Mouse (Mus musculus) pancreas, adult 10 weeks (tissue): ENCODE results near the gene Olfr572. TPM values are rescaled to one million over a fixed set of nuclear protein-coding genes. Genes with fewer than 3 reads are reported as not detected.

Source experiments
- polyA plus RNA-seq: library from polyadenylated mRNA; stranded (reverse); fragments of 350-450 nt; fragmentation: Illumina TruSeq; extraction: RNeasy Lipid Tissue Mini Kit (QIAGEN cat#74804); gene quantifications from one replicate; pipeline ENCODE4 v1.2.3, GENCODE M21; 2015; ENCODE audit warnings: low read depth, low replicate concordance; ENCODE audit not compliant: insufficient read depth

Gene Olfr572
- polyA plus RNA-seq = not detected

DNA sequence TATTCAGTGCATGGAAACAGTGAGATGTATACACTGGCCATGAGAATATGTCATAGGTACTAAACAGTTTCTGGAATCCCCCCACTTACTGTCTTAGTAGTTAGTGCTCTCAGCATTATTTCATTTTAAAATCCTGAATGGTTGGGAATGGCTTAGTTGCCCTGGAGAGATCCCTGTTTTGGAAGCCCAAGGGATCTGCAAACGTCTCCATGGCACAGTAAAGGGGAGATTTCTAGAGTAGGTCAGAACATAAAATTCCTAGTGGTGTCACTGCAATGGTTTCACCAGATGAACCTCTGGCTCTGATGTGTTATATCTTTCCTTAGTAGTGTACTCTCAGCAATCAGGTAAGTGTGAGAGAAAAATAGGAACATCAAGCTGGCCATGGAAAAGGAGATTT, at the start of gene Olfr572:
Gene Olfr572, plus strand, starts transcription at position 301 of the 400 bp plus-strand sequence.

DNA sequence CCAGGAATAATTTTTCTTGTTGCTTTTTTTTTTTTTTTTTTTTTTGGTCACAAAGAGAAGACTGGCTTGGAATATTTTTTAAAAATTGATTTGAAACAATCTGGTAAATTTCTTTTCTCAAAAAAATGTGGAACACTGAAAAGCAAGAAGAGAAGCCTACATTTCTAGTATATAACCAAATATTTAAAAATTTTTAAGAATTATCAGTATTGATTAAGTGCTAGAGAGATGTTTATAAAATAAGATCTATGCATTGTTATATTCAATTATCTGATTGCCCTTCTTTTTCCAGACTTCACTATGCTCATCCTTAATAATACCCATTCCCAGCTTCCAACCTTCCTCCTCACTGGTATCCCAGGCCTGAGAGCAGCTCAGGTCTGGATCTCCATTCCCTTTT, 47.4 kb upstream of the Olfr572 start, which contains the start of gene Olfr568:
Gene Olfr568, plus strand, starts transcription at position 301 of the 400 bp plus-strand sequence.

DNA sequence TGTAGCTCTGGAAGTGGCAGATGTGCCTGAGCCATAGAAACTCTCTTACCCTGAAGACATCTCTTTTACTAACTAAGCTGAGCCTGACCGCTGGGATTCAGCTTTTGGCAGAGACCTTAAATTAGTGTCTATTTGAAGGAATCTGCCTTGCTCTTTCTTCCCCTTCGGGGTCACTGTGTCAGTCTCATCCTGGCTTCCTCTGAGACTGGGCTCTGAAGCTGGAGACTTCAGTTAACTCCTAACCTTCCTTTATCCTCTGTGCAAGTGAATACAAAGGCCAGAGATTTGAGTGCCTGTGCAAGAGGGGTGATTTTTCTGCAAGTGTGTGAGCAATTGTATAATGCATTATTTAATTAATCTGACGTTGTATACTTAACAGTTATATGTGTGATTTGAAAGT, 33.4 kb upstream of the Olfr572 start, which contains the start of gene Olfr569:
Gene Olfr569, minus strand, starts transcription at position 101 of the 400 bp plus-strand sequence.

DNA sequence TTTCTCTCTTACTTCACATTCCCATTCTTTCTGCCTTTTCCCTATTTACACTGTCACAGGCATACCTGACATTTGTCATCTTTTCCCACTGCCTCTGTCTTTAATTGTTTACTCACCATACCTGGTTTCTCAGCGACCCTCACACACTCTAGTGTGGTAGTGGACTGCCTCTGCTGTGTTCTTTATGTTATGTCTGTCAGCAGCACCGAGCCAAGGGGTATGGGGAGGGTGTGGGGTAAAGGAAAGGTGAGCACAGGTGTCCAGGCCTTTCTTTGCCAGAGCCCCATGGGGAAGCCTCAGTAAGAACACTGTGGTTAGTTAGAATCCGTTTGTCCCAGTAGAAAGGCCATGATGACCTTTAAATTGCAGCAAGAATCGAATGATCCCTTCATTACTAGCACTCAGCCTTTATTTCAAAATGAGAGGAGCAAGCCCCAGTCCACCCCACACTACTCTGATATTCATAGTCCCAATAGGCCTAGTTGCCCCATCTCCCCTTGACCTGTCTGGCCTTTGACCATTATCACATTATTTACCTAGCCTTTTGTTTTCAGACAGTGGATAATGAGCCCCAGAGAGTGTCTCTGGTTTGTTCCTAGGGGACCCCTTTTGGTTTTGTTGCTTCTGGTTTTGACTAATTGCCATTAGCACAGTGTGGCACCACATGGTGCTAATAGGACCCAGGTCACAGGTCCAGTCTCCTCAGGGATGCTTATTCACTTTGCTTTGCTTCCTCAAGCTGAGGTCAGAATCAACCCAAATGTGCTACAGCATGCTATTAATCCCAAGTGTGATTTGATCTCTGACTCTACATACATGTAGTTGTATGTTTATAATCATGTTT, 7.0 kb upstream of the Olfr572 start, which contains the start of gene Olfr571:
Gene Olfr571, minus strand, starts transcription at position 505 of the 844 bp plus-strand sequence.

DNA sequence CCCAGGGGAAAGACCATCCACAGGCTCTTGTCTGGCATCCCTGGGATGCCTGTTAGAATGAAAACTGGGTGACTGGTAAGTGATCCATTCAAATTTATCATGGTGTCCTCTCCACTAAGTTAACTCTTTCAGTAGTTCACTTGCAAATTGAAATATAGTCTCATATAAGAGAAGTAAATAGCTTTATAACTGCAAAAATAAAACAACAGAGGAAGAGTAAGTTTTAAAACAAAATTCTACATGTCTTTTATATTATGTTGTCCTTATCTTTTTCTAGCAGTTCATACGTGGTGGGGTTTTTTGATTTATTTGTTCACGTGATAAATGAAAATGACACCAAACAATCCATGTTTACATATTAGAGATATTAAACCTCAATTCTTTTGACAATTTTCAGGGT, 18.3 kb downstream of the Olfr572 start, which contains the start of gene Olfr573-ps1:
Gene Olfr573-ps1, minus strand, starts transcription at position 101 of the 400 bp plus-strand sequence.

DNA sequence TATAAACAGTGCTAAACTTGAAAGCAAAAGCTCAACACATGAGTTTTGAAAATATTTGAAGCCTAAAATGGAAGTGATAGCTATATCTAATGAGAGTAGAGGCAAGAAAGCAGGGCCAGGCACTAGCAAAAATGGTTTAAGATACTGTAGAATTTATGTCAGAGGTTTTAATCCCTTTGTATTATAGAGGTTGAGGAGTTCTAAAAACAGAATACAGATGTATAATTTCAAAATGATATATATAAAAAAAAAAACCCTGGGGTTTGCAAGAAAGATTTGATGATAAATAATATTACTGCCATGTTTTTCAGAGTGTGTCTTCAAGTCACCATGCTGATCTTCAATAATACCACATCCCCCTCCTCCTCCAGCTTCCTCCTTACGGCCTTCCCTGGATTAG, 24.0 kb downstream of the Olfr572 start, which contains the start of gene Olfr574:
Gene Olfr574, plus strand, starts transcription at position 301 of the 400 bp plus-strand sequence.

DNA sequence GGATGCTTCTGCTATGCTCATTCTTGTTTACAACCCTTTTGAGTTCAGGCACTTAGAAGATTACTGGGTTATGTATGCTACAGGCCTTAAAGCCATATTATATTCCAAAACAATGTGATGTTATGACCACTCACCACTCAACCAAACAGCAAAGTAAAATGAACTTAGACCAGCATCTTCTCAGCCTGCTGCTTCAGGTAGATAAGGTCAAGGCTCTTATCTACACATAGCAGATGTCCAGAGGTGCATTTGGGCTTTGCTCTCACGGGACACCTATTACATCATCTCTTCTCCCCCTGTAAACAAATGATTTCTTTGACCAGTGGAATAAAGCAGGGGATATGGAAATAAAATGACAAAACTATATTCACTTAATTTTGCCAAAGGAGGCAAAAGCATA, 34.4 kb downstream of the Olfr572 start, which contains the start of gene Olfr575:
Gene Olfr575, minus strand, starts transcription at position 183 of the 400 bp plus-strand sequence.

DNA sequence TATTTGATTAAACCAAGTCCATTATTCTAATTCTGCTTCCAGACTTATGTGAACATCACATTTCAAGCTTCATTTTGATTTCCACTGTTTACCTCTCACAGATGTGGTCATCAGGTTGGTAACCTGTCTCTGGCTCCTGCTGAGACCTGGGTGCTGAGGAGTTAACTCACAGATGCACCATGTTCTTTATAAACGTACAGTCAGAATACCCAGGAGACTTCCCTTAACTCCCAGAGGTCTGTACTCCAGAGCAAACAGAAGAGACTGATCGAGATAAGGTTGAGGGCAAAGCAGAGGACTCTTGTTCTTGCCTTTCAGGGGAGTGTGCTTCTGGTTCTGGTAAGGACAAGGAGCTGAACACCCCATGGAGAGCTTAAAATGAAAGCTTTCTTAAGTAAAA, 38.2 kb downstream of the Olfr572 start, which contains the start of gene Olfr576:
Gene Olfr576, plus strand, starts transcription at position 301 of the 400 bp plus-strand sequence.

DNA sequence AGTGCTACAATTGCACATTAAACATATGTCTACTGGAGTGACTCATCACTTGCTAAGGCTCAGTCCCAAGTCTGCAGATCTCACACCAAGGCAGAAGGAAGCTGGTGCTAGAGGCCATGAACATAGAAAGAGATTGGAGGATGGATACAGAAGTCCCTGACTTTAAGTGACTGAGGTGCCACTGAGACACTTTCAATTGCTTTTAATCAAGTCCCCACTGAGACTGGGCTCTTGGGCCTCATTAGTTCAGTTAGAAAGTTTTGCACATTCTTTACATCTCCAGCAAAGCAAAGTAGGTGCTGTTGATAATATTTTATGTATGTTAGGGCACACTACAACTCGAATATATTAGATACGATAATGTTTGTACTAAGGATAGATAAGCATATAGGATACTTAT, 51.6 kb downstream of the Olfr572 start, which contains the start of gene Olfr577:
Gene Olfr577, minus strand, starts transcription at position 101 of the 400 bp plus-strand sequence.

Other genes starting within 250 kb of the Olfr572 start
- 4.4 TPM for gene Trim68, start 237.1 kb upstream of the Olfr572 start, polyA plus RNA-seq
- not detected for gene Olfr557, start 228.5 kb upstream of the Olfr572 start, polyA plus RNA-seq
- gene Olfr558, start 222.2 kb upstream of the Olfr572 start, polyA plus RNA-seq = 0.44 TPM
- gene Olfr33, start 205.3 kb upstream of the Olfr572 start, polyA plus RNA-seq = not detected
- not detected for gene Olfr559, start 196.9 kb upstream of the Olfr572 start, polyA plus RNA-seq
- gene Olfr560, start 165.0 kb upstream of the Olfr572 start, polyA plus RNA-seq = not detected
- gene Olfr78, start 164.9 kb upstream of the Olfr572 start, polyA plus RNA-seq = 2.1 TPM
- not detected for gene Olfr561, start 153.2 kb upstream of the Olfr572 start, polyA plus RNA-seq
- gene Olfr564, start 120.9 kb upstream of the Olfr572 start, polyA plus RNA-seq = not detected
- not detected for gene Olfr566, start 65.6 kb upstream of the Olfr572 start, polyA plus RNA-seq
- gene Olfr568, start 47.3 kb upstream of the Olfr572 start, polyA plus RNA-seq = not detected
- gene Olfr569, start 33.5 kb upstream of the Olfr572 start, polyA plus RNA-seq = not detected
- not detected for gene Olfr570, start 29.8 kb upstream of the Olfr572 start, polyA plus RNA-seq
- not detected for gene Olfr571, start 6.9 kb upstream of the Olfr572 start, polyA plus RNA-seq
- gene Olfr573-ps1, start 18.2 kb downstream of the Olfr572 start, polyA plus RNA-seq = not detected
- not detected for gene Olfr574, start 24.1 kb downstream of the Olfr572 start, polyA plus RNA-seq
- gene Olfr575, start 34.4 kb downstream of the Olfr572 start, polyA plus RNA-seq = not detected
- gene Olfr576, start 38.3 kb downstream of the Olfr572 start, polyA plus RNA-seq = not detected
- gene Olfr577, start 51.5 kb downstream of the Olfr572 start, polyA plus RNA-seq = not detected
- gene Olfr578, start 64.9 kb downstream of the Olfr572 start, polyA plus RNA-seq = not detected
- not detected for gene Olfr582, start 113.6 kb downstream of the Olfr572 start, polyA plus RNA-seq
- not detected for gene Olfr583, start 126.9 kb downstream of the Olfr572 start, polyA plus RNA-seq
- gene Olfr584, start 157.5 kb downstream of the Olfr572 start, polyA plus RNA-seq = not detected
- not detected for gene Olfr585, start 173.3 kb downstream of the Olfr572 start, polyA plus RNA-seq
- gene Olfr586, start 201.2 kb downstream of the Olfr572 start, polyA plus RNA-seq = not detected
- gene Olfr588-ps1, start 216.5 kb downstream of the Olfr572 start, polyA plus RNA-seq = not detected
- not detected for gene Olfr589, start 231.9 kb downstream of the Olfr572 start, polyA plus RNA-seq